40 mouse cellular contexts compared by ENCODE assay signal in the genomic region with DNA sequence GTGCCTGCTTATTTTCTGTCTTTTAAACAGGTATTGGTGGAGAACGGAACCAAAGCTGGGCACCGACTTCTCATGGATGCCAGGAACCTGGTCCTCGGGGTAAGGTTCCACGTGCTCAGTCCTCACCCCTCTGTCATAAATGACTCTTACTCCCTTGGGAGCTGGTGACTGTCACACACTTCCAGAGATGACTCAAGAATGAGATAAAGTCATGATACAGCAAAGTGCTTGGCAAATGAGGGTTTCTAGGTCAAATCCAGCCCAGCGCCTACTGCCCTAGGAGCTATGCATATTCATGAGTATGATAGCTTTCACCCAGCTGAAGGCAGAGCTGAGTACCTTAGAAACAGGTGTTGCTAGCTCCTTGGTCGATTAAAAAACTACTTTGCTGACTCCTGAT. TPM values are rescaled to one million over a fixed set of nuclear protein-coding genes. Genes with fewer than 3 reads are reported as not detected.
"Had no signal": no experiment of that assay in that cellular context is flagged by ENCODE, and none has a peak within 500 bp of the region (broad histone marks: within the 10 kb centered on the region; RNA-seq: fewer than 3 reads in every experiment).

No protein-coding gene starts in this region.

- H3K4me3 ChIP-seq: heart, adult 2 months; heart, embryonic 13.5 days; heart, embryonic 15.5 days; hindbrain, embryonic 13.5 days; hindbrain, embryonic 15.5 days; kidney, embryonic 15.5 days; left cerebral cortex, adult 2 months; limb, embryonic 10.5 days; limb, embryonic 12.5 days; liver, embryonic 13.5 days; liver, embryonic 15.5 days had no signal

- H3K27me3 ChIP-seq: heart, embryonic 13.5 days; heart, embryonic 15.5 days; hindbrain, embryonic 13.5 days; hindbrain, embryonic 15.5 days; kidney, embryonic 15.5 days; limb, embryonic 12.5 days; liver, embryonic 13.5 days; liver, embryonic 15.5 days had no signal

- DNase-seq: gastrocnemius, postnatal 14 days; gastrocnemius, postnatal 36 days; heart, adult 2 months; heart, postnatal 14 days; heart, postnatal 36 days; kidney, adult 11 months; kidney, adult 2 months; kidney, adult 9 months; kidney, postnatal 14 days; kidney, postnatal 36 days; layer of hippocampus, adult 9-11 months; liver; liver, embryonic 13.5 days; liver, postnatal 0 days had no signal

- H3K9me3 ChIP-seq: heart, embryonic 13.5 days; heart, embryonic 15.5 days; hindbrain, embryonic 13.5 days; hindbrain, embryonic 15.5 days; kidney, embryonic 15.5 days; limb, embryonic 10.5 days; limb, embryonic 12.5 days; liver, embryonic 13.5 days; liver, embryonic 15.5 days had no signal

- H3K9ac ChIP-seq: heart, embryonic 13.5 days; heart, embryonic 15.5 days; hindbrain, embryonic 13.5 days; hindbrain, embryonic 15.5 days; kidney, embryonic 15.5 days; limb, embryonic 12.5 days; liver, embryonic 13.5 days; liver, embryonic 15.5 days; liver, postnatal 0 days had no signal

- H3K27ac ChIP-seq: heart, adult 2 months; heart, embryonic 13.5 days; heart, embryonic 15.5 days; hindbrain, embryonic 13.5 days; hindbrain, embryonic 15.5 days; hindbrain, postnatal 0 days; kidney, embryonic 15.5 days; kidney, postnatal 0 days; left cerebral cortex, adult 2 months; limb, embryonic 10.5 days; limb, embryonic 12.5 days; liver, embryonic 13.5 days; liver, embryonic 15.5 days had no signal

- H3K4me2 ChIP-seq: heart, embryonic 11.5 days; heart, embryonic 13.5 days; heart, embryonic 15.5 days; hindbrain, embryonic 13.5 days; hindbrain, embryonic 15.5 days; kidney, embryonic 15.5 days; limb, embryonic 12.5 days; liver, embryonic 11.5 days; liver, embryonic 13.5 days; liver, embryonic 15.5 days had no signal

RNA-seq across cellular contexts. Expression of a gene that starts 2.9 kb away (rescaled TPM):
- total RNA-seq: hematopoietic stem cell, adult 5-6 weeks had no signal

RNA-seq across cellular contexts. Expression of a gene that starts 28.4 kb away (rescaled TPM):
- total RNA-seq: gastrocnemius, postnatal 36 days; heart, adult 2 months; heart, postnatal 14 days; heart, postnatal 36 days; hematopoietic stem cell, adult 5-6 weeks; hindbrain, postnatal 0 days; layer of hippocampus, adult 18-20 months; layer of hippocampus, adult 8-10 months; layer of hippocampus, postnatal 25 days; left cerebral cortex, adult 2 months; left cerebral cortex, postnatal 14 days; left cerebral cortex, postnatal 36 days had no signal
- polyA plus RNA-seq: heart, embryonic 11.5 days; heart, embryonic 13.5 days; heart, embryonic 15.5 days; heart, postnatal 0 days; hindbrain, embryonic 11.5 days; hindbrain, embryonic 13.5 days; hindbrain, embryonic 15.5 days; hindbrain, postnatal 0 days; intestine, embryonic 16.5 days; kidney, adult 2 months; kidney, embryonic 15.5 days; kidney, postnatal 0 days; large intestine, adult 2 months; limb, embryonic 10.5 days; limb, embryonic 12.5 days; limb, embryonic 14.5 days; liver, embryonic 11.5 days; liver, embryonic 13.5 days; liver, embryonic 15.5 days; liver, postnatal 0 days had no signal

RNA-seq across cellular contexts. Expression of a gene that starts 32.7 kb away (rescaled TPM):
- total RNA-seq: gastrocnemius, adult 8-10 months; gastrocnemius, postnatal 14 days; gastrocnemius, postnatal 36 days; heart, adult 2 months; heart, postnatal 14 days; heart, postnatal 36 days; hematopoietic stem cell, adult 5-6 weeks; hindbrain, postnatal 0 days; layer of hippocampus, adult 18-20 months; layer of hippocampus, adult 8-10 months; layer of hippocampus, postnatal 25 days; left cerebral cortex, adult 2 months; left cerebral cortex, postnatal 14 days; left cerebral cortex, postnatal 36 days had no signal
- polyA plus RNA-seq: heart, adult 2 months; heart, embryonic 11.5 days; heart, embryonic 13.5 days; heart, embryonic 15.5 days; heart, postnatal 0 days; hindbrain, embryonic 11.5 days; hindbrain, embryonic 13.5 days; hindbrain, embryonic 15.5 days; hindbrain, postnatal 0 days; intestine, embryonic 14.5 days; intestine, embryonic 16.5 days; kidney, adult 2 months; kidney, embryonic 15.5 days; kidney, postnatal 0 days; large intestine, adult 2 months; limb, embryonic 10.5 days; limb, embryonic 12.5 days; limb, embryonic 14.5 days; liver, embryonic 11.5 days; liver, embryonic 13.5 days; liver, embryonic 15.5 days; liver, postnatal 0 days had no signal
